Mouse (Mus musculus): ENCODE data around the gene Rap1a. TPM values are rescaled to one million over a fixed set of nuclear protein-coding genes. Genes with fewer than 3 reads are reported as not detected.

The Rap1a gene
- total RNA-seq, 1 experiment from 2014 or later, result 184 TPM

DNA sequence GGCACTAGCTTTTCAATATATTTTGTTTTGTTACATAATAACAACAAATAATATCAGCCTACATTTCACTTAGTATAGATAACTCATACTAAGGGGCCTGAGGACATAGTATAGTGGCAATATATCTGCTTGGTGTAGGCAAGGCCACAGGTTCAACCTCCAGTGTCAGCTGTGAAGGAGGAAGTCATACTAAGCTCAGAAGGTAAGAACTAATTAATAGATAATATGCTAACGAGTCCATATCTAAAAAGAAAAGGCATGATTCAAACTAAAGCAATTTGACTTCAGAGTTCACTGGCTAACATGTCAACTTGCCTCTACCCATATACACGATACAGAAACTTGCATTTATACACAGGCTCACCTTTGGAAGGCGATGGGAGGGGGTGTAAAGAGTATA is 41.1 kb downstream of the Rap1a start:
- DNase-seq, result no peak

DNA sequence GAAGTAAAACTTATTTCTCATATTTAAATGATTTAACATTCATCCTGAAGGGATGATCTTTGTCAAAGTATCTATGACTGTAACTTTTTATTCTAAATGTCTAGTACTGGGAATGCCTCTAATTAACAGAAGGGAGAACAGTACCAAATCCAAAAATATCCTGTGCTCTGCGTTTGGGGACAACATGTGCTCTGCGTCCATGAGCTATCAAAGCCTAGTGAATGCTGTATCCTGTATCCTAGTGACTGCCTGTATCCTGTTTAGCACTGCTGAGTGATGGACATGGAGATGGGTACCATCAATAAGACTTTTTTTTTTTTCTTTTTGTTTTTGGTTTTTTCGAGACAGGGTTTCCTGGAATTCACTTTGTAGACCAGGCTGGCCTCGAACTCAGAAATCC is 42.5 kb downstream of the Rap1a start:
- DNase-seq, result no peak

DNA sequence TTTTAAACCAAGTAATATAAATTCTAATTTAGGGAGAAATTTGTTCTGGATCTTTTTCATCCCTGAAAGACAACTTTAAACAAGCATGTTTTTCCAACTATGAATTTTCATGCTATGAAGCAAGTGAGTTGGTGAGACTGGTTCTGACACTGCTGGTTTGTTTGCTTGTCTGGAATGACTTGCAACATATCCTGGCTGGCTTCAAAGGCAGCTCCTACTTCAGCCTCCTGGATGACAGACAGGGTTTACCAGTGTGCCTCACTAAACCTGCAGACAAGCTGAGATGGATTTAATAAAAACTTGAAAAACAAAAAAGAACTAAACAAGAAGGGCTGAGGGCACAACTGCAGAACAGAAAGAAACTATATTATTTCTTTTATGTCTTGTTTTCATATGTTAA is 43.0 kb downstream of the Rap1a start:
- DNase-seq, result no peak

DNA sequence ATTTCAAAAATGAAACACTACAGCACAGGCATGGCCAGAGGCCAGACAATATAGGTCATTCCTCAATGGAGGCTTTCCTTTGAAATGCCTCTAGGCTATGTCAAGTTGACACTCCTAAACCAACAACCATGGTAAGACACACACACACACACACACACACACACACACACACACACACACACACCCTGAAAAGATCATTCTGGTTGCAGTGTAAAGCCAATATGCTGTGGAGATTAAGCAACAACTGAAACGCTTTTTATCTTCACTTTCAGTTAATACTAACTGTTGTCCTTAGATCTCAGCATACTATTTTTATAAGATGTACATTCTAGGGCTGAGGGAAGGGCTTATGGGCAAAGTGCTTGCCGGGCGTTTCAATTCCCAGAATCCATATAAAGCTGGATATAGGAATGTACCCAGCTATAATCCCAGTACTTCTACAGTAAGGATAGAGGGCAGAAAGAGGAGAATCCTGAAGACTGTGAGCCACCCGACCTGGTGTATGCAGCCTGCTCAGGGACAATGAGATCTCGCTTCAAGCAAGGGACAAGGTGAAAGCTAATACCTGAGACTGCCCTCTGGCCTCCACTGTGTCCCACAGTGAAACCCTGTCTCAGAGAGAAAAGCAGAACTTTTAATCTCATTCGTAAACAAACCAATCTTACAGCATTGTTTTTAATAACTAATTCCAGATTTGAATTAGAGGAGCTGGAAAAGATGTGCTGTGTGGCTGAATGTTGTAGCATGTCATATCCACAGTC is 43.6 kb downstream of the Rap1a start:
- no peak for DNase-seq

DNA sequence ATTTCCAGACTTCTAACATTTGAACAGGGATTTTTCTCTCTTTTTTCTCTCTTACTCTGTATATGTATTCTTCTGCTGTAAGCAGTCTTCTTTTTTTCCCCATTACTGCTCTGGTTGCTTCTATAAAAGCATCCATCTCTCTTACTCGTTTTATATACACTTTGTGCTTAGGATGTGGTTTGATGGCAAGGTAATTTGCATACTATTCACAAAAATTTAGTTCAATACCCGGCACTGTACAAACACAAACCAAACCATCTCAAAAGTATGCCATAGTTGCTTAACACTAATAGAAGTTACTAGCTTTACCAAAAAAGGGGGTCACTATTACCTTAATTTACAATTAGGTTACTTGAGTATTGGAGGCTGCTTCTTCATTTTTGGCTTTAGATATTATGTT is 44.6 kb downstream of the Rap1a start:
- DNase-seq, result no peak

DNA sequence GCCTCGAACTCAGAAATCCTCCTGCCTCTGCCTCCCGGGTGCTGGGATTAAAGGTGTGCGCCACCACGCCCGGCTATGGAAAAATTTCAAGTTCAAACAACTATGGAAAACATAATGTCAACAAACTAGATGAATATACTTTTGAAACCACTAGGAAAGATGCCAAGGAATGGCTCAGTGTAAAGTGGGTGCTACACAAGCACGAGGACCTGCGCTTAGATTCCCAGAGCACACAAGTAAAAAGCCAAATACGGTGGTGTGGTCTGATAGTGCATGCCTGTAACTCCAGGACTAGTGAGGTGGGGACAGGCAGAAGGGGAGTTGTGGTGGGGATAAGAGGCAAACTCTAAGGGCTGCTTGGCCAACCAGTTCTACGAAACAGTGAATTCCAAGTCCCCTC is 46.0 kb downstream of the Rap1a start:
- no peak for DNase-seq

DNA sequence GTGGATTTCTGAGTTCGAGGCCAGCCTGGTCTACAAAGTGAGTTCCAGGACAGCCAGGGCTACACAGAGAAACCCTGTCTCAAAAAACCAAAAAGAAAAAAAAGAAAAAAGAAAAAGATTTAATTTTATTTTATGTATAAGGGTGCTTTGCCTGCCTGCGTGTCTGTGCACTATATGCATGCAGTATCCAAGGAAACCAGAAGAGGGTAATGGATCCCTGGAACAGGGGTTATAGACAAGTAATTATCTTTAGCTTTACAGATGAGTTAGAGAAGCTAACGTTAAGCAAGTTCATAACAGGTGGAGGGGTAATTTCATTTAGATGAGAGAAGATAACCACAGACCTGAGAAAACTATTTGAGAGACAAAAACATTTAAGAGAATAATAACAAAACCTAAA is 47.0 kb downstream of the Rap1a start:
- no peak for DNase-seq

DNA sequence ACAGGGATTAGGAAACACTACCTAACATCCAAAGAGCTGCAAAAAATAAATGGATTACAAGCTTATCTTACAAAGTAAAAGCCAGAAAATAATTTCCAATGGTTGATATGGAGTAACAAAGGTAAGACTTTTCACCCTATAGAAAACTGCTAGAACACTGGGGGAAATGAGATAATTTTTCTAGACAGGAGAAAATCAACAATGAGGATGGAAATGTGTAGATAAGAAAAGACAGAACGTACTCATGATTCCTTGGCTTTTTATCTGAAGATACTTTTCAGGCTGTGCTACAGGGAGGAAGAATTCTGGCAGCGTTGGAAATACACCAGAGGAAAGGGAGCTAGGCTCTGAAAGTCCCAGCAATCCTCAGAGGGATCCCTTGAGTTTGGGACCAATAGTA is 50.3 kb downstream of the Rap1a start:
- DNase-seq, result no peak

DNA sequence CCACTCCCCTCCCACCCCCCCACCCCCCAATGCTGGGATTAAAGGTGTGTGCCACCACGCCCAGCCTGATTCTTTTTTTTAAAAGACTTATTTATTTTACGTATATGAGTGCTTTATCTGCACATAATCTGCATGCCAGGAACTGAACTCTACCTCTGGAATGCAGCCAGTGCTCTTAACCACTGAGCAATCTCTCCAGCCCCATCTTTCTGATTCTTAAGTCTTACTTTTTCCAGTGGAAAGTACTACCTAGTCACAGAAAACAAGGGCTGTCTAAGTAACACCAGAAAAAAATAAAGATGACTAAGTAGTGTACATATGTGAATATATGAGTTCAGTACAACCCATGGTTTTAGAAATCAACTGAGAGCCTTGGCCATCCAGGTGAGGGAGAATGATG is 54.6 kb downstream of the Rap1a start:
- DNase-seq, result no peak

DNA sequence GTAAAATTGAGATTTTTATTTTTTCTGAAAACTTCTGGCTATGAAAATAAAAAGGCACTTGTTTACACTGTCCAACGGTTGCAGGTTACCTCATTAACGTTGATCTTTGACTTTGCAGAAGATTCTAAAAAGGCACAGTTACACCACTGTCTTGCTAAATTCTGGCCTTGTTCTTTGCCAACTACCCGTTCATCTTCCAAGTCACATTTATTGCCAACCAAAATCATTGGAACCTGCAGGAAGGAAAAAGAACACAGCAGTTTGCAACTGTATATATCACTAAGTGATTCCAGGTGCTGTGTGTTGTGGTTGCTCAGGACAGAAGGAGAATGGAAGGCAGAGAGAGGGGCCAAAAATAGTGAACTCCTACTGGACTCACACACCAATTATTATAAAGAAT is 63.5 kb downstream of the Rap1a start:
- no peak for DNase-seq

DNA sequence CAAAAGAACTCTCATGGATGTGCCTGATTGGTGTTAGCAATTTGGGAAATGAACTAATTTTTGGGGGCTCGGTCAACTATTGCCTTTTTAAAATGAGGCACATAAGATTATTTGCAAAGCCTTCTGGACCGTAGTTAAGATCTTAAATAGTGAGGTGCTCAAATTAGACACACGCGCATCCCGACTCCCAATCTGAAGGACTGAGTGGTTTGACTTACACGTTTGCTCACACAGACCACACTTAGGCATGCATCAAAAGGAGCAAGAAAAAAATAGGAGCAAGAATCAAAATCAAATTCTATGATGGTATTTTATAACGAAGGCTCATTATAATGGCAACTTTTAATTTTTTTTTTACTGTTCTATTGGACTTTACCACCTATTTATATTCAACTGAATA is 64.1 kb downstream of the Rap1a start:
- DNase-seq, result no peak

DNA sequence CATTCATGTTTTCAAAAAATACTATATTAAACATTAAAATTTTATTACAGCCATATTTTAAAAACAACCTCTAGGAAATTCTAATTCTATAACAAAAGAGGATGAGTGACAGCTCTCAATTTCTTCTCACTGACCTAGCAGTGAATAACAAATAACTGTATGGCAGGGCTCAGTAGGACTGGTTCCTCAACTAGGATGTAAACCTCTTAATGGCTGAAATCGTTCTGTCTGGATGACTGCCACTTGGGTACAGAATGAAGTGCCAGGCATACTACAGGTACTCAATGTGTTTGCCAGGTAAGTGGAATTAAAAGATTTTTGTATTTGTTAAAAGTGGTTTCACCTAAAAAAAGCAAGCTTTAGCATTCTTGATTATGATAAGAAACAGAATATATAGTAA is 65.0 kb downstream of the Rap1a start:
- no peak for DNase-seq

DNA sequence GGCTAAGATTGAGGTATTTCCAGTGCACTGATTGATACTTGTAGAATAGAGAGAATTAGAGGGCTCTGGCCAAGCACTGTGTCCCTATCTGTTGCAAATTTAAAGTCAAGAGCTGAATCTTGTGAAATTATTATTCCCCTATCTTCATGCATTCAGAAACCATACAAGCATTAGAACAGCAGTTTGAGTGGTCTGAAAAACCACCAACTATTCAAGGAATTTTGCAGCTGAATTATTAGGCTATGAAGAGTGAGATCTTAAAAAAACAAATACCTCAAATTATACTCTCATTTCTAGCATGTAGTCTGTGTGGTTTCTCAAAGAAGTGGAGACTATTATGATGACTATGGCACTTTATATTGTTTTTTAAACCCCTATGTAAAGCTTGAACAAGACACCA is 65.9 kb downstream of the Rap1a start:
- DNase-seq, result no peak

DNA sequence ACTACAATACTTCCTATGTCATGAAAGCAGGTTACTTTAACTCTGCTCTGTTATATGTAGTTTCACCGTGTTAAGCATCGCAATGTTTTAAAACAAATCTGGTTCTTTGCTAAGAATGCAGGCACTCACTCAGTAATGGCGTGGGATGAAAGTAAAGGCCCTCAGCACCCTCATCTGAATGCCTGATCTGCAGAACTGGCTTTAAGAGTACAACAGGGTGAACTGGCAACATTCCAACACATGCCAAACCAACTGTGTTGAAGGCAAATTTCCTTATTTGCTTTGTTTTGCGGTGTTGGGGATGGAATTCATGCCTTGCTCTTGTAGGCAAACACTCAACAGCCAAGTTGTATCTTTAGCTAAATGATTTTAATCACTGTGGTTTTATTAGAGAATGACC is 67.6 kb downstream of the Rap1a start:
- no peak for DNase-seq

DNA sequence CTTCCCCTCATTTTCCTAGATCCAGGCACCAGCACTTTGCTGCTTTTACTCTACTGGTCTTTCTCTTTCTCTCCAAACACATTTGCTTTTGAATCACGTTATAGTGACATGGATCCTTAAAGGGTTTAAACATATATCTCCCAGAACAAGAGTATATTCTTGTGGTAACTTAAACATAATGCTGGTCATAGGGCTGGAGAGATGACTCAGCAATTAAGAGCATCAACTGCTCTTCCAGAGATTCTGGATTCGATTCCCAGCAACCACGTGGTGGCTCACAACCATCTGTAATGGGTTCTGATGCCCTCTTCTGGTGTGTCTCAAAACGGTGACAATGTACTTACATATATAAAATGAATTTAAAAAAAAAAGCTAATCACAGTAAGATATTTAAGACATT is 68.8 kb downstream of the Rap1a start:
- DNase-seq, result no peak

DNA sequence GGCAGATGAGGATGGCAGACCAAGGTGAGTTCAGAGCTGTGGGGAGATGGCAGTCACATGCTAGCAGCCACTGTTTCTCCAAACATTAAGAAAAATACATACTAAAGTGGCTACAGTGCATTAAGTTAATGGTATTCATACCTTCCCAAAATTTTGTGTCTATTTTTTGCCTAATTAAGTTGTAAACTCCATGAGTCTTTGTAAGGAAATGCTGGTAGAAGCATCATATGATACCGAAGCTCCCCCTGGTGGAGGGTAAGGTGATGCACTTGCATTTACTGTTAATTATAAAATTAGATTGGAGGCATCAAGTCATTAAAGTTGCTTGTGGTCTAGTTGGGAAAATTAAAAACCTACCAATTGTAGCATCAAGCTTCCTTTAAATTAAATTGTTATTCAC is 75.1 kb downstream of the Rap1a start:
- peak; percentile 77 for DNase-seq

DNA sequence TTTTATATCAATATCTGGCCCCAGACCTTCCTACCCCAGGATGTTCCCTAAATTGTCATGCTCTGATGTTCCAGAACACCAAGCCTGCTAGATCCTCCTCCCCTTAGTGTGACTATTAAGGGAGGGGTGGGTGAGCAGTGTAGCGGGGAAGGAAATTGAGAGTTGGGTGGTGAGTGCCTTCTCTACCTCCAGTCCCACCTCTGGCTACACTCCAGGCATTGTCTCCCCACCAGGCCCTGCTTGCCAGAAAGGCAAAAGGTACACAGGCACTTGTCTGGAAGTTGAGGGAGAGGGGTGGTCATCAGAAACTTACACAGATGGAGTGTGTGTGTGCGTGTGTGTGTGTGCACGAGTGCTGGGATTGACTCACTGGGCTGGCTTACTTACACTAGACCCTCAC is 78.6 kb downstream of the Rap1a start:
- DNase-seq, result no peak

DNA sequence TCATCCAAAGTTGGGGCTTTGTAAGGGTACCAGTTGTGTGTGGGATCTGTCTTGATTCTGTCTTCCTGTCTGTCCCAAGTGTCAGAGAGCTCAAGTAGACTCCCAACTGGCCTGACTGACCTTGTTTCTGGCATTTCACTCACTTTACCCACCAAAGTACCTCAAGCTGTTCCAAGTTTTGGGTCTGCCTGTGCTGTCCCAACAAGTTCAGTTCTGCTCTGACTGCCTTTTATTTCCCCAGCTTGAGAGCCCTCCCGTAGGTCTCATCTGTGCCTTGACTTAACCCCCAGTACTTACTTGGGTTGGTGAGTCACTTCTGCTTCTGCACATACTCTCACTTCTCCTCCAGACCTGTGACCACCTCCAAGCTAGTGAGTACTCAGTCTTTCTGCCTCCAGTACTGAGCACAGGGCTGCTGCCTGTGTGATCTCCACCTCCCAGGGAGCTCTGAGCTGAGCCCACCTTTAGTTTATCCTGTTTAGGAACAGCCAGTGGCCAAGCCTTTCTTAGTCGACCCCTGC is 79.4 kb downstream of the Rap1a start:
- no peak for DNase-seq

DNA sequence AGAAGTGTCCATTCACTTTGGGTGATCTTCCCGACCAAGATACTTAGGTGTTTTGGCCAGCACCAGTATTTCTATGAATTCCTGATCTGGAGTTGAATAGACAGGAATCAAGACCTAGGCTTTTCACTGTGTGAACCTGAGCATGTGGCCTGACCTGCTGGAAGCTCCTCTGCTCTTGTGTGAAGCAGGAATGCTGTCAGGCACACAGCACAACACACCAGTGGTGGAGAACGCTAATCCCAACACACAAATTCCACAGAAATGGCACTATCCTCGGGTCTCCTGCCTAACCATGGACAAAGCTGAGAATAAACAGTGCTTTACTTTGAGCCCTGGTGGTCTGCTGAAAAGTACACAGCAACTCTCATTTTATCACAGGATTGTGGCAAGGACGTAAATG is 80.6 kb downstream of the Rap1a start:
- DNase-seq, result no peak

DNA sequence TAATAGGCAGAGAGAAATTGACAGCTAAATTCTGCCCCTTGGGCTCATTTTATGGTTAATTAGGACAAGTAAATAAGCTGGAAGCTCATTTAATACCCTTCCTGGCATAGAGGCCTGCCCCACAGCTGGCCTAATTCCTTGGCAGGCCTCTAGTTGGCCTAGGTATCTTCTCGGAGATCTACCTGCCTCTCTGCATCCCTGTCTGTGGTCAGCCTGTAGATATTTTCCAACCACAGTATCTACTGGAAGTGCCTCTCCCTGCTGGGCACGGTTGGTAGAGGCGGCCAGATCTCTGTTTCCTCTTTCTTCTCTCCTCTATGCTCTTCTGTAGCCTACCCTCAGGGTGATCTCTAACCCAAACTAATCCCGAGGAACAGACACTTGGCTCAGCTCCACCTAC is 81.2 kb downstream of the Rap1a start:
- DNase-seq, result no peak

DNA sequence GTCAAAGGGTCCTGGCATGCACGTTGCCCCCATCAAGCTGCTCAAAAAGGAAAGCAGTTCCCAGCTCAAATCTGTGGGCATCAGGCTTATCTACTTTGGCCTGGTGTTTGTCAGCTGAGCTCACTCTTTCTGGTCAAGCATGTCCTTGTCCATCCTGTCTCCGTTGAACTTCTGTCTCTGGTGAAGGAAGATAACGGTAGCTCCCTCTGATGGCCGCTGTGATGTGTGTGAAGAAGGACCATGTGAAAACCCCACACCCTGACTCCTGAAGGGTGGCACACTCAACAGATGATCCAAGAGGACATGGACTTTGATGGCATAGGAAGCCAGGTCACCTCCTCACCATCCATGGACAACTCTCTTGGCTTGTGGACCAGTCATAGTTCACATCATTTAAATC is 82.4 kb downstream of the Rap1a start:
- DNase-seq, result no peak

DNA sequence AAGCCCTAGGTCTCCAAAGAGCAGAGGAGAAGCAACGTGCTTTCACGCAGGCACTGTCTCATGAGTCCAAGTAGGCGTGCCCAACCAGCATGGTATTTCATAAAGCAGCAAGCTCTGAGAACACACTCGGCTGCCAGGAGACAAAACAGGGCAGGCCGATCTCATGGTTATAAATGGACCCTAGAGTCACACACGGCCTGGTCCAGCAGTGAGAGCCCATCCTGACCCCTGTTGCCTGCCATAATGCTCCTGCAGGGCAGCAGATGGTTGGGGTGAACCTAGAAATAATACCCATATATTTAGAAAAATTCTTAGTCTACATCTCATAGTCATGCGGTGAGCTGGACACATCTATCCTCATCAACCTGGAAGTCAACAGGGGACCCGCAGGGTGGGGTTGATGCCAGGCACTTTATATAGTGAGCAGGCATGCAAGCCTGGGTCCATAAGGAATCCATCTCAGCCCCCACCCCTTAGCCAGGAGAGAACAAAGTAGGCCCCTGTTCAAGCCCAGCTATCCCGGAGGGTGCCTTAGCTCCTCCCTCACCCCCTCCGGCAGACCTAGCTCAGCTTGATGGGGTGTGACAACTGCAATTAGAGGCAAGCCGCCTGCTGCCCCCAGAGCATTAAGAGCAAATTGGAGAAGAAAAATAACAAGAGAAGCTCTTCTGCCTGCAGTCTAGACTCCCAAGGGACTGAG is 83.1 kb downstream of the Rap1a start:
- DNase-seq, result no peak

DNA sequence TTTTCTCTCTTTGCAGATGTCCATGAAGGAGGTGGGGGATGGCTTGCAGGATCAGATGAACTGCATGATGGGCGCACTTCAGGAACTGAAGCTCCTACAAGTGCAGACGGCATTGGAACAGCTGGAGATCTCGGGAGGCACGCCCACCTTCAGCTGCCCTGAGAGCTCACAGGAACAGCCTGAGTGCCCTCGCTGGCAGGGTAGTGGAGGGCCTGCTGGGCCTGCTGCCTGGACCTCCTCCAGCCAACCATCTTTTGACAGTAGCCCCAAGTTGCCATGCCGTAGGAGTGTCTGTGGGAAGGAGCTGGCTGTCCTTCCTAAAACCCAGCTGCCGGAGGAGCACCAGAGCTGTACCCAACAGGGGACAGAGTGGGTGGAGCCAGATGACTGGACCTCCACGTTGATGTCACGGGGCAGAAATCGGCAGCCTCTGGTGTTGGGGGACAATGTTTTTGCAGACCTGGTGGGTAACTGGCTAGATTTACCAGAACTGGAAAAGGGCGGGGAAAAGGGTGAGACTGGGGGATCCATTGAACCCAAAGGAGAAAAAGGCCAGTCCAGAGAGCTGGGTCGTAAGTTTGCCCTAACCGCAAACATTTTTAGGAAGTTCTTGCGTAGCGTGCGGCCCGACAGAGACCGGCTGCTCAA is 84.7 kb downstream of the Rap1a start:
- no peak for DNase-seq

DNA sequence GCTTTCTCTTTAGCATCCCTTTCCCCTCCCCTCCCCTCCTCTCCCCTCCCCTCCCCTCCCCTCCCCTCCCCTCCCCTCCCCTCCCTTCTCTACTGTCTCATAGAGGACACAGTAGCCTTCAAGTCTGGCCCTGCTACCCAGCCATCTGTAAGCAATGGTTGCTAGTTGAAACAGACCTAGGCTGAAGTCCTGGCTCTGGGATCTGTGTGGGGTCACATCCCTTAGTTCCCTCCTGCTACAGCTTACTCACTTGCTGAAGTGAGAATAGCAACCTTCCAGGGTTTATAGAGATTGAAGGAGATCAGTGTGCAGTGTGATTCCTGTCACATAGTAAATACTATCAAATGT is 86.3 kb downstream of the Rap1a start:
- no peak for DNase-seq

Measured in adrenal gland, postnatal 14 days (tissue).